Mouse (Mus musculus) right cerebral cortex, adult 18-20 months (tissue): ENCODE data around the gene Spag16.
A peak's percentile ranks its signal among the peaks of the same experiment; 100 is the strongest.

Source experiments
- DNase-seq: peaks from one replicate; pipeline ENCODE4 v3.0.0; 2022; ENCODE audit warnings: mixed read lengths

Gene Spag16

DNA sequence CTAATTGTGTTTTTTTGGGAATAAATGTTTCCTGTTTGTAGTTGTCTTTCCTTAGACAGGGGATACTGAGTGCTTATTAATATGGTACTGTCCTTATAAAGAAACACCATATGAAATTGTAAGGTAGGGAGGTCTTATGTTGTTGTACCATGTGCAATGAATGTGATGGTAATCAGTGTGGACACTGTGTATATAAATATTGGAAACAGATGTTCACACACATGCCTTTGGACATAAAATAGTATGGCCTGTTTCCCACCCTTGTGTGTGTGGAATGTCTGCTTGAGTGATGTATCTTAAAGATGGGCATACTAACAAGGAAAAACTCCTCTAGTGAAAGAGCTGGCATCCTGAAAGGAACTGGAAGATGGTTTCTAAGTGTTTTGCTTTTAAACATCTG is 692.1 kb downstream of the Spag16 start:
- no peak for DNase-seq

DNA sequence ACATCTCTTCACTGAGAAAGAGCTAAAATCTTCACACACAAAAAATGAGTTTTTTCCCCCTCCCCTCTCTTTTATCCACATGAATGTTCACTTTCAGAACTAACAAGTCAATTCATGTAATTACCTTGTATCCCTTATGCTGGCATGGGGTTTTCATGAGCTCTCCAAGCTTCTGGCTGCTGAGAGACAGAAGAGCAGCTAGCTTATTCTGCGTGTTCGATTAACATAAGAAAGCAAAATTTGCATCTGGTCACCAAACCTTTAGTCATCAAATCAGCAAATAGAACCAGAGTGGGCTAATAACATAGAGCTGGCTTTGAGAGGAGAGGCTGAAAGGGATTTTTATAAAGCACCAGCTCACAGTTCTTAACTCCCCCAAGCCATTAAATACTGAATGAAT is 700.4 kb downstream of the Spag16 start:
- DNase-seq, result no peak

DNA sequence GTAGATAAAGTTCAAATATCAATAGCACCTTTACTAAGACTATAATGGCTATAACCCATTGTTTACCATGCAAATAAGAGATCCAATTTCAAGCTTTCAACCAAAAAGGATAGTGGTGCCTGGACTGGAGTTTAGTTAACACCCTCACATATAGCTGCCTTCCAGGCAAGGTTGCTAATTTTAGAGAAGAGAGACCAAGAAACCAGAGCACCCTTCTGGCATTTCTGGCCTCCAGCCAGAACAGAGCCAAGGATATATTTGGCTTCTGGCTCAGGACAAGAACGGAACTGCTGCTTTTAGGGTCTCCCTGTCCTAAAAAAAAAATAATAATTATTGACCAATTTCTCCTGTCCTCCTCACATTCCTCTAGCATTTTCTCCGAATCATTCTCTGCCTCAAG is 703.0 kb downstream of the Spag16 start:
- peak; percentile 14 for DNase-seq

DNA sequence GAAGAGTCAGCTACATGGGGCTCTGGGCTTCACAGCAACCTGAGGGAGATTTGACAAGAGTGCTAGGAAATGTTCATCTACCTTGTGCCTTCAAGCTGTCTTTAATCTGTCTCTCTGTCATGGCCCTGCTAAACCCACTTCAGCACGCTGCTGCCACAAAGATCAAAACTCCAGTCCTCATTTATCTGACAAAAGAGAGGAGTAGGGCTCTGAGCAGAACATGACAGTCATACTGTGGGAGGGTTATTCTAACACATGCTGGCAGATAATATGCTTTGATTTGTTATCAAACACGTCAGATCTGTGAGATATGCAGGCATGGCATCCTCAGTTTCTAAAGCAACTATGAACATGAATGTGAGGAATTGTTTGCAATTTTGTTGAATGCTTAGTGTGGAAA is 725.1 kb downstream of the Spag16 start:
- no peak for DNase-seq

DNA sequence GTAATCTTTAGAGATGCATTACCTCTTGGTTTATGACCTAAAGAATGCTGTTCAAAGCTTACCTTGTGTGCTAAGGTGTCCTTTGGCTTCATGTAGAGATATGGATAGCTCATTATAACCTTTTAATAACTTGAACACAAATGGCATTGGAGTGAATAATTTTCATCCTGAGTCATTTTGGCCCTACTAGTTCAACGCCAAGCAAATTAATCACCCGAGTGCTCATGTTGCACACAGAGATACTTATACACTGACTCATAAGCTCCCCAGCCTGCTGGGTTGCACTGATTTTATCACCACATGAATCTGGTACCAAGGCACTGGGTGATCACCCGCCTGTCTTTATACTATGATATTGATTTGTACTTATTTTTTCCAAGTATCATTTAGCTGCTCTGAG is 795.0 kb downstream of the Spag16 start:
- DNase-seq, result no peak

DNA sequence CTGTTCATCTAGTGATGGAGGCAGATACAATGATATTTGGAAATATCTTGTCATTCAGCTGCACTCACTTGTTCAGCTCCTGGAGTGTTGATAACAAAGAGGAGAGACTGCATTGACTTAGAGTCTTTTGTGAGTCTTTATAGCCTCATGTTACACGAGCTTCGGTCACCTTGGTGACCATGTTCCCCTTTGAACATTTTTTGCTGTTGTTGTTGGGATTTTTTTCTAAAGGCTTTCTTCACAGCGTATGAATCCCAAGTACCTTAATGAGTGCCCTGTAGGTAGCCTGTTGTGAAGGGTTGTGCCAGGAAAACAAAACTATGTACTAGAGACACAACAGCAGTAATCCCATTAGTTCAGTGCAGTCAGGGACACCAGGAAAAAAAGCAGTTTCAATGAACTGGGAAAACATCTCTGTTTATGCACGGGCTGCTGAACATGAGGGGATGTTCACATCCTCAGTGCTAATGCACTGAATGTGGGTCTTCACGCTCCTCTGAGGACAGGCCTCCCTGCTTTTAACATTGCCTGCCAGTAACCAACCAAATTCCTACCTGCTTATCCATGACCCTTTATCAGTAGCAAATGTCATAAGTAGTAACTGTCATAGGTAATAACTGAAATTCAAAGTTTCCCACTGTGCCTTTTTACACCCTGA is 798.2 kb downstream of the Spag16 start:
- no peak for DNase-seq

DNA sequence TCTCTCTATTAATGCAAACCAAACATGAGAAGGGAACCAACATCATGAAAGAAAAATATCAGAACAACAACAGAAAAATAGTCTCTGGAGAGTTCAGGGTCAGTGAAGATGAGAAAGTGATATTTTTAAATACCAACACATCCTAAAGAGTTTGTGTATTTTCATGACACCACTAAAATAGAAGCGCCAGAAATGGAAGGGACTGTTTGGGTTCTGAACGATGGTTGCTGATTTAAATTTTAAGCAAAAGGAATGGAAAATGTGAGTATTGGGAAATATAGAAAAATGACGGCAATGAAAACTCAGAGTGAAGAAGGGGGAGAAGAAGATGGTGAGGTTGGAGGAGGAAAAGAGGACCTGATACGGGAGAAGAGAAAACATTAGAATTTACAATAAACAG is 825.9 kb downstream of the Spag16 start:
- no peak for DNase-seq

DNA sequence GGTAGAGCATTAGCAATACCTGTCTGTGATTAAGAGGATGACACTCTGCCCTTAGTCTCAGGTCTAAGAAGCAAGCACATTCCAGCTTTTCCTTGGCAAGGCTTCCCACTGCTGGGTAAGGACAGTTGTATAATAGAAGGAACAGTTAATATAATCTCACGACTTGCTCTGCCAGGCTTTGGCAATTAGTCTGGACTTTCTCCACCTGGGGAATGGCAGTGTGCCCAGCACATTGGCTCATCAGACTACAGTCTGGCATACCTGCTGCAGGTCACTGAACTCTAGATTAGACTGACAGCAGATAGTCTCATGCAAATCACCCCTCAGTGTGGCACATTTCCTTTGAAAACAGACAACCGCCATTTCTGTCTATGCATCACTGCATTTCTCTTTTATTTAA is 865.8 kb downstream of the Spag16 start:
- DNase-seq, result no peak

DNA sequence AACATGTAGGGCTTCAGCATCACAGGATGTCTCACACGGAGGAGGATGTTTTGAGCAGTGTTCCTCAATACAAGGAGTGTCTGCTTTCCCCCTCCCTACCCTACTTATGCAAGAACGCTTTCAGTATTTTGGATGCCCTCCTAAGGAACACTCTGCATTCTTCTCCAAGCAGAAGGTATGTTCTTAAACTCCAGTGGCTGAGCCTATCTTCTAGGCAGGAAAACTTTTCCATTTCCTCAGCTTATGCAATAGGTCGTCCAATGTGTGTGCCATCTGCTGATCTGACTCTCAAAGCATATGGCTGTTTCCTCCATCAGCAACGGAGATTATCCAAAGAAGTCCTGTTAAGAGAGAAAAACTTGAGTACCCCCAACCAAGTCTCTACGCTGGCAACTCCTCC is 873.5 kb downstream of the Spag16 start:
- DNase-seq, result peak; percentile 10

DNA sequence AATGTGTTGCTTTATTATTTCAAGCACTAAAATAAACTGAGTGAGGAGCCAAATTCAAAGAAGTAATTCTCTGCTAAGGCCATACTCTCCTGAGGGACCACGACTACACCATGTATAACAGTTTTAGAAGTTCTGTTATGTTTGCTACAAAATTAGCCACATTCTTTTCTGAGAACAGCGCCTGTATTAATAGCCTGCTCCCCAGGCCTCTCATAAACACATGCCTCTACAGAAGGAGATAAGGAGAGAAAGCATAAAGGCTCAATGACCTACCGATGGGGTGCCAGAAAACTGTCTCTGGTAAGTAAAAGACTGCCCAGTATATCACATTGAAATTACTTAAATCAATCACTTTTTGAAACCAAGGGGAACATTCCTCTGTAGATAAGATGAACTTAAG is 877.2 kb downstream of the Spag16 start:
- DNase-seq, result no peak

DNA sequence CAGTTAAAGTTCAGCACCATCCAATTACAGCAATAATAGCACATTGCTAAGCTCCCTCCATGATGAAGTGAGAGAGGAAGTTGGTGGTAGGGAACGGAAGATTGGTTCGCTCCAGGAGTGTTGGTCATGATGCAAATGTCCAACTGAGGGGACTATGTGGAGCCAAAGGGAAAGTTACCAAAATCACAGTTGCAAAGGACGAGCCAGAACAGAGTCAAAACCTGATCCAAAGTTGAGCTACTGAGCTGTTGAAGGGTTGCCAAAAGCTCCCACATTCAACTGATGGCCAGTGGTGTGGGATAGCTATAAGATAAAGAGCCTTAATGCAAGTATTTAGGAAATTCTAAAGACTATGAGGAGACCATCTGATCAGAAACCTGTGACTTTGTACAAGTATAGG is 879.1 kb downstream of the Spag16 start:
- DNase-seq, result no peak

DNA sequence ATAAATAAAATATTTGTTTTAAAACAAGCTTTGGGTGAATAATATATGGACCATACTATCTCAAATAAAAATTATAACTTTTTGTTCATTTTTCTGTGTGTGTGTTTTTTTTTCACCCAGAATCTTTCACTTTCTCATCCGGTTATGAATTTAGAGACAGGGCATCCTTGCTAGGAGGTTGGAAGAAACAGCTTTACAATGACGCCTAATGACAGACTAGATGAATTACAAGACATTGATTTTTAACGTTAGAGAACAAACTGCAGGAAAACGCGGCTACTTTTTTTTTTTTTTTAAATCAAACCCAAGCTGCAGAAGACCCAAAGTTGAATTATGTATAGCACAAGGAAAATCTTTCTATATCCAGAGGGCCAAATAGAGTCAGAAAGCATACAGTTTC is 898.3 kb downstream of the Spag16 start:
- DNase-seq, result no peak

DNA sequence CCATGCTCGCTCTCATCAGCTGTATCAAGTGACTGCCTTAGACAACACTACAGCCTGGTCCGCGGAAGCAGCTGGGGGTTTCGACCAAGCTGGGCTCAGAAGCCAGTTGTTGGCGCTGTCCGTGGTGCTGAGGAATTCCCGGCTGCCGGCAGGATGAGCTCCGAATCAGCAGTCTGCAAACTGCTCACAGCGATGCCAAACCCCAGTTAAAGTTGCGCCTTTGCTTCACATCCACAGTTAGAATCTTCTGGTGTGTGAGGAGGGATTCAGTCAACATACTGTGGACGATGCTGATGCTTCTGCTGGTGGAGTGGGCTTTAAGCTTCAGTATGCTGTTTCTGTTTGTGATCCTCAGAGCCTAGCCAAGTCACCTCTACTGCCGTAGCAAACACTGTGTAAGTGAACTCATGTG is 898.9 kb downstream of the Spag16 start, which contains the start of gene Vwc2l:
Gene Vwc2l, plus strand, starts transcription at position 61 of the 412 bp plus-strand sequence.
- DNase-seq, result peak; percentile 52
